Mouse (Mus musculus): ENCODE data around the gene Rnf150. TPM values are rescaled to one million over a fixed set of nuclear protein-coding genes. Genes with fewer than 3 reads are reported as not detected.

The Rnf150 gene
- polyA plus RNA-seq, 1 experiment from 2014 or later, result 0.17 TPM

GRCm38 (mm10) chr8:83038575-83038974 lies 175.4 kb downstream of the Rnf150 start:
- no peak overlapping the region for H3K27ac ChIP-seq
- H3K9ac ChIP-seq, result no peak overlapping the region
- H3K4me1 ChIP-seq, result no peaks in the 10 kb centered on the region
- H3K4me2 ChIP-seq, result no peak overlapping the region
- H3K36me3 ChIP-seq, result no peaks in the 10 kb centered on the region
- no peaks in the 10 kb centered on the region for H3K9me3 ChIP-seq (replicated peaks)
- H3K27me3 ChIP-seq (replicated peaks), result no peaks in the 10 kb centered on the region
- no peak for ATAC-seq
- WGBS (ENCODE audit: insufficient replicate concordance), result 81% methylated on average over 10 of the region's 10 CpGs
- no peak overlapping the region for H3K4me3 ChIP-seq

- Histone ChIP-seq H3K4me3 (no peak overlapping the region), H3K27ac (no peak overlapping the region), H3K27me3 (replicated peaks) (no peaks in the 10 kb centered on the region), H3K4me2 (no peak overlapping the region), H3K36me3 (no peaks in the 10 kb centered on the region), H3K4me1 (no peaks in the 10 kb centered on the region), H3K9ac (no peak overlapping the region), H3K9me3 (replicated peaks) (no peaks in the 10 kb centered on the region)
- WGBS (ENCODE audit: insufficient replicate concordance), result 58% methylated on average over 4 of the region's 4 CpGs
- ATAC-seq, result no peak
Measured at GRCm38 (mm10) chr8:83041440-83041839, 178.3 kb downstream of the Rnf150 start.

GRCm38 (mm10) chr8:83046912-83047311 lies 183.8 kb downstream of the Rnf150 start:
- H3K4me3 ChIP-seq, result no peak overlapping the region
- no peaks in the 10 kb centered on the region for H3K9me3 ChIP-seq (replicated peaks)
- no peaks in the 10 kb centered on the region for H3K4me1 ChIP-seq
- no peaks in the 10 kb centered on the region for H3K27me3 ChIP-seq (replicated peaks)
- H3K4me2 ChIP-seq, result no peak overlapping the region
- H3K27ac ChIP-seq, result no peak overlapping the region
- no peak for ATAC-seq
- WGBS (ENCODE audit: insufficient replicate concordance), result 68% methylated on average over 9 of the region's 9 CpGs
- no peak overlapping the region for H3K9ac ChIP-seq
- H3K36me3 ChIP-seq, result no peaks in the 10 kb centered on the region

DNA sequence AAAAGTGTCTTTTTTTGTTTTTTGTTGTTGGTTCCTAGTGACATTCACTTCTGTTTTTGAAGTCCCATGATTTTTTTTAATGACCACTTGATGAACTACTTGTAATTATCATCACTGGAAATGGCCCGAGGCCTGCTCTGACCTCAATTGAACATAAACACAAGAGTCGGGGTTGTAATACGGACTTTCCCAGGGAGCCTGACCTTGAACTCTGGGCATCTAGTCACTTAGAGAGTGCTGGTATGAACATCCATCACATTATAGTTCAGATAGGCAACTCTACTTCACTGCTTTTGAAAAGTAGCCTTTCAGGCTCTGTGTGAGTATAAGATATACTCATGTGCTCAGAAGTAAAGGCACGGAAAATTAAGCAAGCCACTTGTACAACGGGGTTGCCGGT lies 185.4 kb downstream of the Rnf150 start:
- no peak overlapping the region for H3K4me3 ChIP-seq
- no peaks in the 10 kb centered on the region for H3K9me3 ChIP-seq (replicated peaks)
- H3K9ac ChIP-seq, result no peak overlapping the region
- no peak overlapping the region for H3K27ac ChIP-seq
- no peak overlapping the region for H3K4me2 ChIP-seq
- ATAC-seq, result no peak
- H3K27me3 ChIP-seq (replicated peaks), result no peaks in the 10 kb centered on the region
- H3K36me3 ChIP-seq, result no peaks in the 10 kb centered on the region
- H3K4me1 ChIP-seq, result no peaks in the 10 kb centered on the region
- 68% methylated on average over 6 of the region's 6 CpGs for WGBS (ENCODE audit: insufficient replicate concordance)

DNA sequence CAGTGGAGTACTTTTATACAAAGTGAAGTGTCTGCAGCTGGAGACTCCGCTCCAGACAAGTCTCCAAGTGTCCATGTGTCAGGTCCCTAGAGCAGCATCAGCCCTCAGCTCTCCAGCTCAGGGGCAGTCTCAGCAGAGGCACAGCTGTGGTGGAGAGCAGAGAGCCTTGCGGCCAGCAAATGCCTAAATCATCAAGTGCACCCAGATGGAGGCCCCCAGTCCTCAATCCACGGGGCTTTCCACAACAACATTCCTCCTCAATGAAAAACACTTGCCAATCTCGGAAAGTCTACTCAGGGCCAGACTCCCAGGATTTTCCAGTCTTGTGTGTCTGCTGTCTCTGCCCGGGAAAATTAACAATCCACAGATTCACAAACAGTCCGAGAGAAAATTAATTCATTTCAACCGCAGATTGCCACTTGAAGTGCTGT lies 186.0 kb downstream of the Rnf150 start:
- no peak overlapping the region for H3K4me3 ChIP-seq
- H3K27ac ChIP-seq, result no peak overlapping the region
- ATAC-seq, result no peak
- no peaks in the 10 kb centered on the region for H3K9me3 ChIP-seq (replicated peaks)
- no peaks in the 10 kb centered on the region for H3K36me3 ChIP-seq
- H3K4me1 ChIP-seq, result no peaks in the 10 kb centered on the region
- H3K4me2 ChIP-seq, result no peak overlapping the region
- WGBS (ENCODE audit: insufficient replicate concordance), result 61% methylated on average over 7 of the region's 7 CpGs
- no peaks in the 10 kb centered on the region for H3K27me3 ChIP-seq (replicated peaks)
- H3K9ac ChIP-seq, result no peak overlapping the region

GRCm38 (mm10) chr8:83049616-83050015 lies 186.5 kb downstream of the Rnf150 start:
- no peak for ATAC-seq
- no peak overlapping the region for H3K27ac ChIP-seq
- no peaks in the 10 kb centered on the region for H3K27me3 ChIP-seq (replicated peaks)
- no peak overlapping the region for H3K9ac ChIP-seq
- no peaks in the 10 kb centered on the region for H3K4me1 ChIP-seq
- H3K4me3 ChIP-seq, result no peak overlapping the region
- no peaks in the 10 kb centered on the region for H3K36me3 ChIP-seq
- H3K9me3 ChIP-seq (replicated peaks), result no peaks in the 10 kb centered on the region
- H3K4me2 ChIP-seq, result no peak overlapping the region
- WGBS (ENCODE audit: insufficient replicate concordance), result 79% methylated on average over 1 of the region's 1 CpGs

- Histone ChIP-seq H3K4me1 (no peaks in the 10 kb centered on the region), H3K27ac (no peak overlapping the region), H3K4me2 (no peak overlapping the region), H3K4me3 (no peak overlapping the region), H3K27me3 (replicated peaks) (no peaks in the 10 kb centered on the region), H3K36me3 (no peaks in the 10 kb centered on the region), H3K9ac (no peak overlapping the region), H3K9me3 (replicated peaks) (no peaks in the 10 kb centered on the region)
- 71% methylated on average over 4 of the region's 4 CpGs for WGBS (ENCODE audit: insufficient replicate concordance)
- no peak for ATAC-seq
Measured at GRCm38 (mm10) chr8:83052896-83053295, 189.7 kb downstream of the Rnf150 start.

GRCm38 (mm10) chr8:83054801-83055200 lies 191.6 kb downstream of the Rnf150 start:
- no peak for ATAC-seq
- no peak overlapping the region for H3K4me2 ChIP-seq
- H3K9ac ChIP-seq, result no peak overlapping the region
- H3K27me3 ChIP-seq (replicated peaks), result no peaks in the 10 kb centered on the region
- no peak overlapping the region for H3K27ac ChIP-seq
- no peaks in the 10 kb centered on the region for H3K36me3 ChIP-seq
- H3K9me3 ChIP-seq (replicated peaks), result no peaks in the 10 kb centered on the region
- WGBS (ENCODE audit: insufficient replicate concordance), result 67% methylated on average over 3 of the region's 3 CpGs
- no peak overlapping the region for H3K4me3 ChIP-seq
- no peaks in the 10 kb centered on the region for H3K4me1 ChIP-seq

DNA sequence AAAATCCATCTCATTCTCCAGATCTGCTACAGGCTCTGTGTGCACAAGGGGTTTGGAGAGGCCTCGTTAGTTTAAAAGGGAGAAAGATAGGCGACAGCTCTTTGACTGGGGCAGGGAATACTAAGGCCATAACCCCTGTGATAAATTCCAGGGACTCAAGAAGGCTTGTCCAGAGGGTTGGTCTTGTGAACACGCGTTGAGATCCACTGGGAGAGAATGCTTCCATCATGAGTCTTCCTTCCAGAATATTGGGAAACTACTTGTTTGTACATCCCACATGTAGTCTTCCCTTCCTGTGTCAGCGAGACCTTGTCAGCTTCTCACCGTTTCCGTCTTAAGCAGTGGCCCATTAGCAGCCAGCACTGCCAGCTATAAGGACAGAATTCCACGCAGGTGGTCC lies 195.8 kb downstream of the Rnf150 start:
- no peak for ATAC-seq
- Histone ChIP-seq H3K36me3 (no peaks in the 10 kb centered on the region), H3K27me3 (replicated peaks) (no peaks in the 10 kb centered on the region), H3K4me2 (no peak overlapping the region), H3K27ac (no peak overlapping the region), H3K4me1 (no peaks in the 10 kb centered on the region), H3K4me3 (no peak overlapping the region), H3K9me3 (replicated peaks) (no peaks in the 10 kb centered on the region), H3K9ac (no peak overlapping the region)
- WGBS (ENCODE audit: insufficient replicate concordance), result 64% methylated on average over 8 of the region's 8 CpGs

GRCm38 (mm10) chr8:83060076-83060475 lies 196.9 kb downstream of the Rnf150 start:
- H3K36me3 ChIP-seq, result no peaks in the 10 kb centered on the region
- H3K27me3 ChIP-seq (replicated peaks), result no peaks in the 10 kb centered on the region
- H3K4me1 ChIP-seq, result no peaks in the 10 kb centered on the region
- ATAC-seq, result no peak
- no peaks in the 10 kb centered on the region for H3K9me3 ChIP-seq (replicated peaks)
- no peak overlapping the region for H3K9ac ChIP-seq
- no peak overlapping the region for H3K4me2 ChIP-seq
- 63% methylated on average over 2 of the region's 2 CpGs for WGBS (ENCODE audit: insufficient replicate concordance)
- no peak overlapping the region for H3K27ac ChIP-seq
- H3K4me3 ChIP-seq, result no peak overlapping the region

DNA sequence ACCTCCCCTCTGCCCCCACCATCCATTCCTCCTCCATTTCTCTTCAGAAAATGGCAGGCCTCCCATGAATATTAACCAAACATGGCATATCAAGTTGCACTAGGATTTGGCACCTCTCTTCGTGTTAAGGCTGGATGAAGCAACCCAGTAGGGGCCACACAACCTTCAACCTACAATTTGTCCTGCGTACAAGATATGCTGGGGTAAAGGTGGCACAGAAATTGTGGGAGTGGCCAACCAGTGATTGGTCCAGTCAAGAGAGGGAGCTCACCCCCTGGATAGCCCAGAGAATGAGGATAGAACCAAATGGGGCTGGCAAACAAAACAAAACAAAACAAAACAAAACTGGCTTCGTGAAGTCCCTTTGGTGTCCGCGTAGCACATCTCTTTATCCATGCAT lies 198.1 kb downstream of the Rnf150 start:
- whole genome bisulfite sequencing (ENCODE audit: insufficient replicate concordance), result 71% methylated on average over 5 of the region's 5 CpGs
- Histone ChIP-seq H3K36me3 (no peaks in the 10 kb centered on the region), H3K9me3 (replicated peaks) (no peaks in the 10 kb centered on the region), H3K27ac (no peak overlapping the region), H3K4me2 (no peak overlapping the region), H3K4me3 (no peak overlapping the region), H3K27me3 (replicated peaks) (no peaks in the 10 kb centered on the region), H3K9ac (no peak overlapping the region), H3K4me1 (no peaks in the 10 kb centered on the region)
- no peak for ATAC-seq

- Histone ChIP-seq H3K9ac (no peak overlapping the region), H3K4me2 (no peak overlapping the region), H3K9me3 (replicated peaks) (no peaks in the 10 kb centered on the region), H3K36me3 (no peaks in the 10 kb centered on the region), H3K27me3 (replicated peaks) (no peaks in the 10 kb centered on the region), H3K4me3 (no peak overlapping the region), H3K27ac (no peak overlapping the region), H3K4me1 (no peaks in the 10 kb centered on the region)
- no peak for ATAC-seq
- WGBS (ENCODE audit: insufficient replicate concordance), result 59% methylated on average over 3 of the region's 3 CpGs
Measured at GRCm38 (mm10) chr8:83061873-83062272, 198.7 kb downstream of the Rnf150 start.

DNA sequence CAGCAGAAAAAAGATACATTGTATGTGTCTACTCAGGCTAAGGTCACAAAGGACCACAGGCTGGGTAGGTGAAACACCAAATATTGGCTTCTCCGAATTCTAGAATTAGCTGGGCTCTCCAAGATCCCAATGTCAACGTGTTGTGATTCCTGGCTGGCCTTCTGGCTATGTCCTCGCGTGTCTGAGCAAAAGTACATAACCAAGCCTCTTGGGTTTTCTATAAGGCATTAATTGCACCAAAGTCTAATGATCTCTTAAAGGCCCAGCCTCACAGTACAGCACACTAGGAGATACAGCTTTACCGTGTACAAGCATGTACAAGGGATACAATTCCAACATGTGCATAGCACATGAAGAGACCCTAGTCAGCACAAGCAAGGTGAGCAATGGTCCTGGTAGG lies 199.1 kb downstream of the Rnf150 start:
- Histone ChIP-seq H3K27me3 (replicated peaks) (no peaks in the 10 kb centered on the region), H3K9me3 (replicated peaks) (no peaks in the 10 kb centered on the region), H3K27ac (no peak overlapping the region), H3K9ac (no peak overlapping the region), H3K4me1 (no peaks in the 10 kb centered on the region), H3K36me3 (no peaks in the 10 kb centered on the region), H3K4me2 (no peak overlapping the region), H3K4me3 (no peak overlapping the region)
- no peak for ATAC-seq
- WGBS (ENCODE audit: insufficient replicate concordance), result 67% methylated on average over 5 of the region's 5 CpGs

All from liver, embryonic 12.5 days (tissue).